Mouse (Mus musculus): ENCODE measurements at regions not wholly inside any gene's neighbourhood (a gene's known extent, or its start where the extent isn't known, plus 50 kb on each side); places are given as distances from the start of the nearest gene placed in this dataset.

DNA sequence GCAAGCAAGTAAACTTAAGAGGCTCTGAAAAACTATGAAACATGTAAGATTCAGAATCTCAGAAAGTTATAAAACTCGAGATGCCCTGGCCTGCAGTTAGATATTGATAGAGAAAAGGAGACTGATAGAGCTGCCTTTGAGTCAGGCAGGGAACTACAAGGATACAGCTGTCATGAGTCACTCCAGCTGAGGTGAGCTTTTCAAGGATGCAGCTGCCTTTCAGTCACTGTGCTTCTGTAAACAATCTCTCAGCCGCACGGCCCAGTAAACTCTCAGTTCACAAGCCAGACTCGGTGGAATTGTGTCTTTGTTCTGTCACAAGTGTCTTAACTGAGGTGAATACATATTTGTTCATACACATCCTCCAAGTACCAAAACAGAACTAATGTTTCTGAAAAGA, 334.9 kb upstream of the Rsrc1 start:
- intact Hi-C loops (cut with DNase I) = no loop called here

DNA sequence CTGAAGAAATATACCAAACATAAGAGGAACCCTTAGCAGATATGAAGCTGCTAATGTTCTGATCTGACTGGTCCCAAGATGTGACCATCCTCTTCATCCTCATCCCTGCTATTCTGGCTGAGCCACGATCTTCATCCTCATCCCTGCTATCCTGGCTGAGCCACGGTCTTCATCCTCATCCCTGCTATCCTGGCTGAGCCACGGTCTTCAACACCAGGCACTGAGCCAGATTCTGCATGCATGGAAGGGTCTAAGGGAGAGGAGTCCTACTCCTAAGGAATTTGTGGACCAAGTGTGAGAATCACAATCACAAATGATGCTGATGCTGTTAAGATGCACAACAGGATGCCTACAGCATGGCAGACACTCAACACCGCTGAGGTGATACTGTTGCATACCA, 331.9 kb upstream of the Rsrc1 start:
- intact Hi-C loops (cut with DNase I) = no loop called here
- DNase-seq = no peak

More for the DNA sequence above, 334.9 kb upstream of the Rsrc1 start:
- no peak for DNase-seq

DNA sequence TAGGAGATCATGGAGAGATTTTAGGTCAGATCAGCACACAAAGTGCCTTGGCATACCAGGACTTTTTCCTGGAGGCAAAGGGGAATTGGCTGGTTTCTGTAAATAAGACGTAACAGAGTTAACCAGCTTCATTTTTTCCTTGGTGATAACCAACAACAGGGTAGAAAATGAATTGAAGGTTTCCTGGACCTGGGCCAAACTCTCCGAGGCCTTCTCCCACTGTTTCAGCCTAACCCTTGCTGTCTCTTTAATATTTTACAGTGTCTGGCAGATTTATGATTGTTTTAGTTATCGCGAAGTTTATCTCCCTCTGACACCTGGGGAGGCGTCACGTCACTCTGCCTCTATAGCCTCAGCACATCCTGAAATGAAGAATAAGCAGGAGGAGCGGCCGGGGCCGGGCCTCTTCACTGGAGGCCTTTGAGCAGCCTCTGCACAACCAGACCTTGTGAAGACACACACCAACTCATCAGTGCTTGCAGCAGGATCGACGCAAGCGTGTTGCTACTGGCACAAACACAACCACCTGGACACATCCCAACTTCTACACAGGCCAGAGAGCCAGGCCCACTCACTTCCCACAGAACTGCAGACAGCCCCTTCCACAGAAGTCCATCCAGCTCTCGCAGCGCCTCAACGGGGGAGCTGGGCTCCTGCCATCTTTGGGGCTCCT, 331.0 kb upstream of the Rsrc1 start:
- intact Hi-C loops (cut with DNase I) = no loop called here
- peak in 1 of 2 experiments; percentile 18 for DNase-seq

DNA sequence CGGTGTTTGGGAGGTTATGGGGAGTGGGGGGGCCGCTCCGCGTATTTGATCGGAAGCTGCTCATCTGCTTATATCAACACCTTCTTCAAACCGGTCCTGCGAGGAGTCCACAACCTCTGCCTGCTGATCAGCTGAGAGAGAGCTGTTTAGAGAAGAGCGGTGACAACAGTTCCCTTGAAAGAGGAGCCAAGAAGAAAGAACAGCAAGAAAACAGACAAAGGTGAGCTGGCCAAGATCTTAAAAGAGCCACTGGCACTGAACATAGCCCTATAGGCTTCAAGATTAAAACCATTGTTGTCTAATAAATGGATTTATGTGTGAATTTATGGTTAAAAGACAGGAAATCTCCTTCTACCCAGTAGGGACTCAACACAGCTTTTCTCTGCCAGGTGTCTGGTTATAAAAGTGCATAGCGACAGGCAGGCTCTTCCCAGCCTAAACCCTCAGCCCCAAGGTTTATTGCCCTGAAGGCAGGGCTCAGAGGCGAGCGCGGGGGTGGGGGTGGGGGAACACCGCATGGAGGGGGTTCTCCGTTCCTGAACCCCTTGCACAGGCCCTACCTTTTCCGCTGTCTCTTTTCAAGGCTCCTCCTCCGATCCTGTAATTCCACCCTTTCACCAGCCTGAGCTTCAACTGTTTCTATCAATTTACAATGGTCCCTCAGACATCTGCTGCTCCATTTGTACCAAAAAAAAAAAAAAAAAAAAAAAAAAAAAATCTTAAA, 330.3 kb upstream of the Rsrc1 start:
- DNase-seq = no peak
- intact Hi-C loops (cut with DNase I) = no loop called here

DNA sequence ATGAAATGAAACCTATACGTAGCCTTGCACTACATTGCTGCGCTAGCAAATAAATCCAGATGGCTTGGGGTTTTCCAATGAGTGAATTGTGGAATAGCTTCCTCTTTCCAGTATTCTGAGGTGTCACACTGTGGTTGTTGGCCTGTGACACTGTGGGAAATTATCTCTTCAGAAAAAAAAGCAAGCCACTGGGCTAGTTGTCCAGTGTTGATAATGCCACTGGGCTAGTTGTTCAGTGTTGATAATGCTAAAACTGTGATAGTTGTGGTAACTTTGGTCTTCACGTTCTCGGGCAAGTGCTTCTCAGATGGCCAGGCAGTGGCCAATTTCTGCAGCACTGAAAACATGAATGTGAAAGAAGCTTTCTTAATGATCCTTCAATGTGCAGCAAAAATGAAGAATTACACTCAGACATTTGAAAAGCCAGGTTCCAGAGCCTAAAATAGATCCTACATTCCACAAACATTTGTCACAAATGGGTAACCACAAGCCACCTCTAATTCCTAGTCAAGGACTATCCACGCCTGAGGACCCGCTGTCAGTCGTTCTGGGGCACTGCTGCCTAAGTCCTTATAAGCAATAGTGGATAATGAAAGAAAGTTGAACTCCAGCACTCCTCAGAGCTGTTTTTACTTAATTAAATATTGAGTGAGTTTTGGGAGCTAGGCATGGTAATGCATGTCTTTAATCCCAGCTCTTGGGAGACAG, 328.9 kb upstream of the Rsrc1 start:
- DNase-seq = no peak
- intact Hi-C loops (cut with DNase I) = no loop called here

DNA sequence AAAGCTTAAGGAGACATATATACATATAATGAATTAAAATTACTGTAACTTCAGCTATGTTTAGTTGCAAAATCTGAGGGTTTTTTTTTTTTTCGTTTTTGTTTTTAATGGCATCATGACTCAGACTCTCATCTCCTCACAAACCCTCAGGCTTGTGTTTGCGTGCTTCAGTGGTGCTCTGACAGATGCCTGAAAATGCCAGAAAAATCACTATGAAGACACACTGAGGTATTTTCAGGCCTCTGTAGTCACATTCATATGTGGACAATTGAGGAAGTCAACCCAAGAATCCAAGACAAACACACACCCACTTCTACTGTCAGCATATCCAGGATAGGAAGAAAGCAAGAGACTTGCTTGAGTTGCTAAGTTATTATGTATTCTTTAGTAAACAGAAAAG, 327.2 kb upstream of the Rsrc1 start:
- DNase-seq = no peak
- intact Hi-C loops (cut with DNase I) = no loop called here

DNA sequence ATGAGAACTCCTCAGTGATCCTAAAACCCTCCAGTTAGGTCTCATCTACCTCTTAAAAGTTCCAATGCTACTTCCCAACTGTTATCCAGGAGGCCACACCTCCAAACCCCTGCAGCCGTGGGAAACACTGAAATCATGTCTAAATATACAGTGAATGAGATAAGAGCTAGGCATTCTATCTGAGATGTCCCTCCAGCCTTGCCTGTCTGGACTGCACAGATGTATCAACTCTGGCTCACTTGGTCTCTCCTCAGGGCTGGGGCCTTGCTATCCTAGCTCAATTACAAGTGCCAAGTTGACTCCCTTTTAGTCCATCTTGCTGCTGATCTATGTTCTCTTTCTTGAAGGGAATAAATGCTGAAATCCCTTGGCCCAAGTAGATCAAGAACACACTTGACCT, 326.3 kb upstream of the Rsrc1 start:
- no peak for DNase-seq

DNA sequence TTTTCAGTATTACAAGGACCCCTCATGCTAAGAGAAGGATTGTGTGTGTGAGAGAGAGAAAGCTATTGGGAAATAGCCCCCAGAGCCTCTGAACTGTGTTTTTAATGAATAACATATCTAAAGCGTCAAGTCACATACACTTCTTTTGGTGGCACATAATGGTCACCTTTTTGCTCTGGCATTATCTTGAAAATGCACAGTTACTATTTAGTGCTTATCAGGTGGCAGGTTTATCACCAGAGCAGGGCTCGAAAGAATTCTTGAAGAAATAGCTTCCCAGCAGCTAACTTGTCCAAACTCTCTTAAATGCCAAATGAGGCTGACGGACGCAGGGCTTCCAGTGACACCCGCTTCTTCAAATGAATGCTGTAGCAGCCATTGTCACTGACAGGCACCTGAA, 324.7 kb upstream of the Rsrc1 start:
- DNase-seq = no peak
- intact Hi-C loops (cut with DNase I) = no loop called here

More for the DNA sequence above, 326.3 kb upstream of the Rsrc1 start:
- intact Hi-C loops (cut with DNase I) = no loop called here

DNA sequence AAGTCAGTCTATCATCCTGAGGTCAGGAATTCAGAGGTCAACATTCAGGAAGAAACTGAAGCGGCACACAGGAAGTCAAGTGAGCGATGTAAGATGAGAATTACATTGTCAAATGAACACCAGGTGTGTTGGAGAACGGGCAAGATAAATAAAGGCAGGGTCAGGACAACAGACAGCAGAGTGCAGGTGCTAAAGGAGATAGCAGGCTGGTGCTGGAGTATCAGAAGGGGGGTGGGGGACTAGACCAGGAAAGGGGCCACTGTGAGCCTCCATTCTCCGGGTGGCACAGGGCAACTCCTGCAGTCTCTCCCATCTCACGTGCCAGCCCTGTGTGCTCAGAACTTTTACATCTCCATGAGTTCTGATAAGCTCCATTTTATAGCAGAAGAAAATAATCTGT, 320.6 kb upstream of the Rsrc1 start:
- intact Hi-C loops (cut with DNase I) = no loop called here
- DNase-seq = no peak

DNA sequence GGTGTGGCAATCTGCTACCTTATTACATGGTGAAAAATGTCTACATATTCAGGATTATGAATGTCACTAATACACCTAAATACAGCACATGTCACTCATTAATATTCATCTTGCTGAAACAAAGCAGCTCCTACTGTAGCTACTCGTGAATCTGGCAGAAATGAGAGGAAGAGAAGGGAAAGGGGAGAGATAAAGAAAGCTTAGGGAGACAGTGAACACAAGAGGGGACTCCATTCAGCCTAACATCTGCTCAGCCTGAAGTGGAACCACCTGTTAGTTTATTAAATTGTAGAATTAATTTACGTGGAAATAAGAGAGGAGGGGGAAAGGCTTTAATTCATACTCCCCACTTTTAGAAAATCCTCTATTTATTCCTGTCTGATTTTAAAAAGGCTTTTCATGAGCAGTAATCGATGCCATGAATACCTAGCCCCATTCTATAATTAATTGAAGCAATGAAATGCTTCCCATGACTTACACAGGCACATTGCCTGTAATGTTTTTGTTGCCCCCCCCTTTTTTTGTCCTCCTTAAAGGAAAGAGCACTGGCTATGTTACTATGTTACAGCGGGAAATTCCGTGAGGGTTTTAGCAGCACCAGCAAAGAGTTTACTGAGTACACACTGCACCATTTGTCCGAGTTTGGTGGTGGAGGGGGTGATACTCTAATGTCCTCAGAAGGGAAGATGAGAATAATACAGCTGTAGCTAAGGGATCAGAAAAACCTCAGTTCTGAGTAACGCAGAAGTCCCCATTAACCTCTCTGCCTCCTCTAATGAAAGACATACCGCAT, 319.2 kb upstream of the Rsrc1 start:
- intact Hi-C loops (cut with DNase I) = no loop called here

DNA sequence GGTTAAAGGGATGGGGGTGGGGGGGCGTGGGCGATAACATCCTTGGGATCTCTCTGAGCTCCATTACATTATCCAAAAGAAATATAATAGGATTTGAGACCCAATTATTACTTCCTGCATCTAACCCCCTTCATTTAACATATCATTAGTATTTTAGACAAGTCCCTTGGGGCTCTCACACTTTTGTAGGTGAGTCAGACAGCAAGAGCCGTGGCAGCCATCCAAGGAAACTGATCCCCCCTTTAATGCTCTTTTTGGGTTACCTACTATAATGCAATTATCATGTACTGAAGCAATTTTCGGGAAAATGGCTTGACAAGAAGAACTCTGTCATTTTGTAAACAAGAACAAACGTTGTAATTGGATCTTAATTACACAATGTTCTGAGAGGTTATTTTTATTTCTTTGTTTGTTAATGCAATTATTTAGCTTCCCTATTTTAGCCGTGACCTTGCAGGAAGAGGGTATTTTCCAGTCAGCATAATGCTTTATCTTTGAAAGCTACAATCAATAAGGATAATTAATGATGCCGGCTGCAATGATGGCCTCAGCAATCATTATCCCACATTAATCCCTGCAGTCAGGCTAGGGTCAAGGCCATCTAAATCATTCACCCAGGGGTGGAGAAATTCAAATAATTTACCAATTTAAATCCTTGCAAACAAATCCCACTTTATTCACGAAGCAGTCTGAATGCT, 297.5 kb upstream of the Rsrc1 start:
- intact Hi-C loops (cut with DNase I) = no loop called here
- no peak for DNase-seq

More for the DNA sequence above, 319.2 kb upstream of the Rsrc1 start:
- no peak for DNase-seq

DNA sequence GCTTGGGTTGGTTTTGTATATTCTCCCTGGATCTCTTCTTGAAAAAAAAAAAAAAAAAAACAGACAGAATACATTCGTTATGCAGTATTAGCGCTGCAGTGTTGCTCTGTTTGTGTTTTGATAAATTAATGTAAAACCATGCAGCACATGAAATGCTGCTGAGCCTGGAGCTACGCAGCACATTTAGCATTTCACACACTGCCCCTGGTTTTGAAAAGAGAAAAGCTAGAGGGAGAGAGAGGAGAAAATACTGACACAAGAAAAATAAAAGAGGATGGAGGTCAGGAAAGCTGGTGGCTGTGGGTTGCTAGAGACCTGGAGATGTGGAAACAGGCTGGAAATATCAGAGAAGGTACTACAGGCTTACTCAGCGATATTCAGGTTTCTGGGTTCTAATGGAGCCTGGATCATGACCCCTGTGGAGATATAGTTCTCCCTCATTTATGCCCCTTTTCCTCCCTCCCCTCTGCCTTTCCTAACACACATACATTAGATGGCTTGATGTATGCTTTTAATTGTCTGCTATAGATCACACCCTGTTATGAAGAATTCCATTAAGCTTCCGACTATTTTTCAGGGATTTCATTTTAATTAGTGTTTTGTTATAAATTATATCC, 296.8 kb upstream of the Rsrc1 start:
- DNase-seq = no peak
- intact Hi-C loops (cut with DNase I) = no loop called here

DNA sequence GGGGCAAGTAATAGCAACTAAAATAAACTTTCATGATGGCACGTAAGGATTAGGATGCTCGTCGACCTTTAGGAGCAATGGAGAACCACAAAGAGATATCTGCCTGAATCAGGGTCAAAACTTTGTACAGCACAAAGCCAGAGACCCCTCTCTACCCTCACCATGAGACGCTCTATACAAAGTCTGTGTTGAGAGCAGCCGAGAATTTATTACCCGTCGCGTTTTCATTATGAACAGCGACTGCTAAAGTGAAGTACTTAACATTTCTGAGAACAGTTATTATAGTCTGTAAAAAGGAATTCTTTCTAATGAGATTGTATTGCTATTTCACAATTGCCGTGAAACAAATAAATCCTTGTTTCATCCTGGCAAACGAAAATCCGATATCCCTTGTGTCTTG, 296.1 kb upstream of the Rsrc1 start:
- intact Hi-C loops (cut with DNase I) = no loop called here
- no peak for DNase-seq

DNA sequence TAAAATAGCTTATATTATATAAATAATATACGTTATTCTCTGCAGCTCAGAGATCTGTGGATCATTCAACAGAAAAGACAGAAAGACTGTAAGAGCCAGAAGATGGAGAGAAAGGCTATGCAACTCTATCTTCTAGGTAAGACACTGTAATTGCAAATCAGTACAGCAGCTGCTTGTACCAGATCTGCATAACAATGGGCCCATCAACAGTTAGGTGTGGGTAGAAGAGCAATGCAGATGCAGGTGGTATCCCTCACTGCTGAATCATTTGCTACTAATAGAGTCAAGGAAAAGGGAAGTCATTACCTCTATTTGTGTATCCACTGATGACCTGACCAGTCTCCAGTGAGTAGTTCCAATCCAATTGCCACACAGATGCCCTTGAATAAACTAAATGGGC, 294.1 kb upstream of the Rsrc1 start:
- DNase-seq = no peak
- intact Hi-C loops (cut with DNase I) = no loop called here

DNA sequence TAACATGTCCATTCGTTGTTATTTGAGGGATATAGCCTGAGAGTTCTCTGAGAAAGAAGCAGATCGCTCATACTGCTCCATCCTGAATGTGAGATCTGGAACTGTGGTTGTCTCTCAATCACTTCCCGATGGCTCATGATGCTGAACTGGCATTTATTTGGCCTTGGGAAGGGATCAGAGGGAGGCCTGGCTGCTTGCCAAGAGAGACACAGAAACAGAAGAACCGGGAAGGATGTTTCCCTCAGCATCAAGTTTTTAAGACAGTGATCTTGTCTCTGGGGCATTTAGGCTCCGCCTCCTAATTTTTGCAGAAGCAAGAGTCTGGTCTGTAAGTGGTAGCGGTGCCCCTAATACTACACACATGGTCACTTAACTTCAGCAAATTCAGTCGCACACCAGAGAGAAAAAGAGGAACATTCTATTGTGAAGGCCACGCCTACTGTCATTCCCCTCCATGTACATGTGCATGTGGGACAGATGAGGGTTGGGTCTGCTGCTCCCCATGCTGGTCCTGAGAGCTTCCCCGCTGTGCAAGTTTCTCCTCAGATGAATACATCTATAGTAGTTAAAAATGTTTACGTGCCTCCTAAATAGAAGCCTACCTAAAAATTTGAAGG, 290.2 kb upstream of the Rsrc1 start:
- DNase-seq = no peak
- intact Hi-C loops (cut with DNase I) = no loop called here

DNA sequence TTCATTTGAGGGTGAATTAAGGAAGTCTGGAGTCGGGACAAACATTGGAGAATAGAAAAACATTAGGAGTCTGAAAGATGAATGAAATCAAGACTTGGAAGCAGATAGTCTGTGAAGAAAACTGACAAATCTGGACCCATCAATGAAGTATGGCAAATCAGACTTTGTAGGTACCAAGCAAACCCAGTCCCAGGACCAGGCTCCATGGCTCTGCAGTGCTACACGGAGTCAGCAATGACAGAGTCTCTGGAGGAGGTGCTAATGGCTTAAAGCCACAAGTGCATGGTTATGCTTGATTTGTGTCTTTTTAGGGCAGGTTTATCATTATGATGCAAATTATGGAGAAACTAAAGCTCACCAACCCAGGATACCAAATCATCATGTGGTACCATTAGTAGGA, 286.1 kb upstream of the Rsrc1 start:
- intact Hi-C loops (cut with DNase I) = no loop called here
- no peak for DNase-seq

DNA sequence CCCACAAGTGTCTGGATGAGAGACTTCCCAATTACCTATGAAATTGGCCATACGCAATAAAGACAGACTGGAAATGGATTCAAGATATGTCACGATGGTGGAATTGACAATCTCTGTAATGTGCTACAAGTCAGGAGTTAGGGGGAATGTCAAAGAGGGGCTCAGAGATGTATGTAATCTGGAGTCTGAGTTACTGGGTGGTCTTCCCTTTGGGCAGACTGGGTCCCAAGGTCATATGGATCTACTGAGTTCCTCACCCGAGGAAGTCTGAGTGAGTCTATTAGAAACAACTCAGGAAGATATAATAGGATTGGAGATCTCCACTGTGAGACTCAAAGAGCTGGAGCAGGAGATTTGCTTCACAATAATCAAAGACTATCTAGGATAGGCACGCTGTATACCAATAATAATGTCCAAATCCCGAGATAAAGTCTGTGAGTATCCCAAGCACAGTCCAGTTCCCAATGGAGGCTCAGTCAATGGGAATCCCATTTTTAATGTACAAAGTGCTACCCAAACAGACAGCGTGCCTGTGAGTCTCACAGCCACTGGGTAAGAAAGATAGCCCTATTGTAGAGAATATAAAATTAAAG, 285.4 kb upstream of the Rsrc1 start:
- intact Hi-C loops (cut with DNase I) = no loop called here
- no peak for DNase-seq

DNA sequence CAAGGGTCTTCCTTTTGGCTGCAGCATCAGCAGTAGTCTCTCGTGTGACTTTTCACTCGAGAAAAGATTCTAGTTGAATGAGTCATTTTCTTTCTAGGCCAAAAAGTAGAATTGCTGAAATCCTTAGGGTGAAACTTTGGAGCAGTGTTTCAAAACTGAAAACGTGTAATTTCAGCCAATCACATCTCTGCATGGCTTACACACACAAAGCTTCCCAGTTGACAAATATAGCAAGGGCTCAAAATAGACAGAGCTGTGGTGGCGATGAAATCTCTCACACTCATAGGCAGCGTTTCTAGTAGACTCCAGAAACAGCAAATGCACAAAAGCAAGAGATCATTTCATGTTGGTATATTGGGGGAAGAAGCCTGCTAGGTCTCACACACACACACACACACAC, 283.1 kb upstream of the Rsrc1 start:
- intact Hi-C loops (cut with DNase I) = no loop called here
- DNase-seq = no peak

DNA sequence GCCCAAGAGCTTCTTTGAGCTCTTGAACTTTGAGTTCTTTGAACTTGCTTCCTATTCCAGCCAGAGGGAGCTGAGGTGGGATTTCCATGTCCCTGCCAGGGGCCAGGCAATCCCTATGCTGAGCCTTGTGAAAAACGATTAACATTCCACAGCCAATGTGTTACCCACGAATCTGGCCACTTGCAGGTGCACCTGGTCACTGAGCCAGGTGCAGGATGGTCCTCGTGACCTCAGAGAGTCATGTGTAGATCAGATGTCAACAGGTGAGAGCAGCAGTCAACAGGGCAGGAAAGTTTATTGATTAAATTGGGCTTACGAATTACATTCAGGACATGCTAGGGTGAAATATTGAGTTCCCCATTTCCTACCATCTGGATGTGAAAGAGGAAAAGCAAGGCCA, 275.4 kb upstream of the Rsrc1 start:
- DNase-seq = no peak
- intact Hi-C loops (cut with DNase I) = no loop called here
